Mouse (Mus musculus) E14TG2a.4 (cell line): ENCODE data around the gene Gm12166.

Experiments used
- CTCF ChIP-seq: conservative IDR thresholded peaks from 2 replicates; pipeline ENCODE4 v1.5.1; 2014; ENCODE audit warnings: low read length
- POU5F1 ChIP-seq: IDR thresholded peaks from 2 replicates; pipeline ENCODE4 v1.6.1; 2014; ENCODE audit warnings: low read length, borderline replicate concordance

- no peak for TF ChIP-seq CTCF
- no peak for TF ChIP-seq POU5F1
These were observed 26.1 kb downstream of the Gm12166 start for GRCm38 (mm10) chr11:46025962-46026392.
